Mouse (Mus musculus) midbrain, embryonic 16.5 days (tissue): ENCODE measurements at regions not wholly inside any gene's neighbourhood (a gene's known extent, or its start where the extent isn't known, plus 50 kb on each side); places are given as distances from the start of the nearest gene placed in this dataset.

ENCODE experiments used
- ATAC-seq: fragments of 200-750 bp; cut with Nextera tagmentation; 2 replicates; pipeline ENCODE4 v1.8.0; 2017; ENCODE audit warnings: moderate TSS enrichment
- H3K27ac ChIP-seq: fragments of 300-500 bp; sonication (generic); 2 replicates; pipeline ENCODE4 v1.5.1; 2014; ENCODE audit warnings: mild to moderate bottlenecking, low read length, mixed read lengths
- H3K27me3 ChIP-seq: fragments of 300-500 bp; sonication (generic); 2 replicates; pipeline ENCODE4 v1.6.1; 2014; ENCODE audit warnings: low read depth, low read length, mixed read lengths; ENCODE audit not compliant: control insufficient read depth, insufficient read depth
- H3K36me3 ChIP-seq: fragments of 300-500 bp; sonication (generic); 2 replicates; pipeline ENCODE4 v1.6.1; 2014; ENCODE audit warnings: mild to moderate bottlenecking, low read length, moderate library complexity, mixed read lengths; ENCODE audit not compliant: control insufficient read depth, insufficient read depth
- H3K4me1 ChIP-seq: fragments of 300-500 bp; sonication (generic); 2 replicates; pipeline ENCODE4 v1.6.1; 2014; ENCODE audit warnings: mild to moderate bottlenecking, low read length, mixed read lengths; ENCODE audit not compliant: control insufficient read depth, insufficient read depth
- H3K4me2 ChIP-seq: fragments of 300-500 bp; sonication (generic); 2 replicates; pipeline ENCODE4 v1.6.1; 2014; ENCODE audit warnings: mild to moderate bottlenecking, low read length, mixed read lengths
- H3K4me3 ChIP-seq: fragments of 300-500 bp; sonication (generic); 2 replicates; pipeline ENCODE4 v1.5.1; 2014; ENCODE audit warnings: low read depth, mild to moderate bottlenecking, low read length, moderate library complexity, mixed read lengths
- H3K9ac ChIP-seq: fragments of 300-500 bp; sonication (generic); 2 replicates; pipeline ENCODE4 v1.6.1; 2014; ENCODE audit warnings: low read depth, low read length, mixed read lengths
- H3K9me3 ChIP-seq: fragments of 300-500 bp; sonication (generic); replicated peaks from 2 replicates; pipeline ENCODE4 v1.6.1; 2014; ENCODE audit warnings: mild to moderate bottlenecking, low read length, mixed read lengths; ENCODE audit not compliant: control insufficient read depth, poor library complexity, severe bottlenecking
- WGBS: fragments of 180-500 bp; shearing (Covaris S2); extraction: QIAGEN DNeasy Blood & Tissue Kit; methylation state at CpG from one replicate; pipeline ENCODE4 v1.1.7; 2014; 5-methylcytosine and 5-hydroxymethylcytosine counted together

- Histone ChIP-seq H3K9me3 (no peaks in the 10 kb centered on the region), H3K9ac (no peak overlapping the region), H3K36me3 (no peaks in the 10 kb centered on the region), H3K4me1 (no peaks in the 10 kb centered on the region), H3K4me2 (no peak overlapping the region), H3K27me3 (no peaks in the 10 kb centered on the region), H3K27ac (no peak overlapping the region), H3K4me3 (no peak overlapping the region)
- 90% methylated on average over 5 of the region's 5 CpGs for WGBS
- no peak for ATAC-seq
Measured at GRCm38 (mm10) chr12:16425980-16426379, 184.8 kb downstream of the Lpin1 start.

GRCm38 (mm10) chr12:16424526-16424925, 186.2 kb downstream of the Lpin1 start:
- Histone ChIP-seq H3K27me3 (no peaks in the 10 kb centered on the region), H3K9ac (no peak overlapping the region), H3K9me3 (no peaks in the 10 kb centered on the region), H3K4me2 (no peak overlapping the region), H3K4me3 (no peak overlapping the region), H3K27ac (no peak overlapping the region), H3K36me3 (no peaks in the 10 kb centered on the region), H3K4me1 (no peaks in the 10 kb centered on the region)
- 95% methylated on average over 4 of the region's 4 CpGs for WGBS
- ATAC-seq = no peak

GRCm38 (mm10) chr12:16395720-16396119, 215.0 kb downstream of the Lpin1 start:
- Histone ChIP-seq H3K9ac (no peak overlapping the region), H3K4me1 (no peaks in the 10 kb centered on the region), H3K4me2 (no peak overlapping the region), H3K27ac (no peak overlapping the region), H3K36me3 (no peaks in the 10 kb centered on the region), H3K9me3 (no peaks in the 10 kb centered on the region), H3K27me3 (no peaks in the 10 kb centered on the region), H3K4me3 (no peak overlapping the region)
- ATAC-seq = no peak
- WGBS = 86% methylated on average over 2 of the region's 2 CpGs

- ATAC-seq = no peak
- Histone ChIP-seq H3K4me1 (no peaks in the 10 kb centered on the region), H3K27me3 (no peaks in the 10 kb centered on the region), H3K36me3 (no peaks in the 10 kb centered on the region), H3K9me3 (no peaks in the 10 kb centered on the region), H3K4me3 (no peak overlapping the region), H3K4me2 (no peak overlapping the region), H3K27ac (no peak overlapping the region), H3K9ac (no peak overlapping the region)
Measured at GRCm38 (mm10) chr12:16392851-16393250, 217.9 kb downstream of the Lpin1 start.

- 81% methylated on average over 5 of the region's 5 CpGs for WGBS
- H3K36me3 ChIP-seq = no peaks in the 10 kb centered on the region
- no peak for ATAC-seq
- H3K9ac ChIP-seq = no peak overlapping the region
- H3K4me2 ChIP-seq = no peak overlapping the region
- H3K4me1 ChIP-seq = no peaks in the 10 kb centered on the region
- no peaks in the 10 kb centered on the region for H3K9me3 ChIP-seq
- no peak overlapping the region for H3K4me3 ChIP-seq
- H3K27ac ChIP-seq = no peak overlapping the region
- H3K27me3 ChIP-seq = no peaks in the 10 kb centered on the region
Measured at GRCm38 (mm10) chr12:16391630-16392269, 219.0 kb downstream of the Lpin1 start.

GRCm38 (mm10) chr12:16391163-16391562, 219.6 kb downstream of the Lpin1 start:
- Histone ChIP-seq H3K9ac (no peak overlapping the region), H3K4me2 (no peak overlapping the region), H3K36me3 (no peaks in the 10 kb centered on the region), H3K27me3 (no peaks in the 10 kb centered on the region), H3K4me1 (no peaks in the 10 kb centered on the region), H3K9me3 (no peaks in the 10 kb centered on the region), H3K27ac (no peak overlapping the region), H3K4me3 (no peak overlapping the region)
- no peak for ATAC-seq
- 87% methylated on average over 5 of the region's 5 CpGs for WGBS

- ATAC-seq = no peak
- Histone ChIP-seq H3K4me2 (no peak overlapping the region), H3K36me3 (no peaks in the 10 kb centered on the region), H3K4me3 (no peak overlapping the region), H3K27me3 (no peaks in the 10 kb centered on the region), H3K9ac (no peak overlapping the region), H3K4me1 (no peaks in the 10 kb centered on the region), H3K27ac (no peak overlapping the region), H3K9me3 (no peaks in the 10 kb centered on the region)
- WGBS = 94% methylated on average over 4 of the region's 4 CpGs
Measured at GRCm38 (mm10) chr12:16387035-16387434, 223.7 kb downstream of the Lpin1 start.

- no peaks in the 10 kb centered on the region for H3K9me3 ChIP-seq
- no peak overlapping the region for H3K4me2 ChIP-seq
- ATAC-seq = no peak
- 80% methylated on average over 1 of the region's 1 CpGs for WGBS
- no peaks in the 10 kb centered on the region for H3K27me3 ChIP-seq
- H3K4me3 ChIP-seq = no peak overlapping the region
- H3K9ac ChIP-seq = no peak overlapping the region
- no peak overlapping the region for H3K27ac ChIP-seq
- no peaks in the 10 kb centered on the region for H3K4me1 ChIP-seq
- no peaks in the 10 kb centered on the region for H3K36me3 ChIP-seq
Measured at GRCm38 (mm10) chr12:16384396-16384795, 226.4 kb downstream of the Lpin1 start.

GRCm38 (mm10) chr12:16383499-16383935, 227.2 kb downstream of the Lpin1 start:
- ATAC-seq = no peak
- no peak overlapping the region for H3K9ac ChIP-seq
- no peaks in the 10 kb centered on the region for H3K36me3 ChIP-seq
- 91% methylated on average over 15 of the region's 15 CpGs for WGBS
- H3K4me1 ChIP-seq = no peaks in the 10 kb centered on the region
- no peak overlapping the region for H3K4me2 ChIP-seq
- no peaks in the 10 kb centered on the region for H3K27me3 ChIP-seq
- no peaks in the 10 kb centered on the region for H3K9me3 ChIP-seq
- H3K4me3 ChIP-seq = no peak overlapping the region
- H3K27ac ChIP-seq = no peak overlapping the region
